Mouse (Mus musculus) liver, postnatal 0 days (tissue): ENCODE results near the gene Krt28. TPM values are rescaled to one million over a fixed set of nuclear protein-coding genes. Genes with fewer than 3 reads are reported as not detected.

ENCODE experiments used
- ATAC-seq: fragments of 200-750 bp; cut with Nextera tagmentation; 2 replicates; pipeline ENCODE4 v1.8.0; 2017; ENCODE audit warnings: mild to moderate bottlenecking, moderate library complexity
- DNase-seq: peaks from one replicate; pipeline ENCODE4 v3.0.0-alpha.2; 2016
- H3K27ac ChIP-seq: fragments of 300-500 bp; sonication (generic); 2 replicates; pipeline ENCODE4 v1.5.1; 2014; ENCODE audit warnings: antibody characterized with exemption, moderate library complexity, mild to moderate bottlenecking, low read depth
- H3K27me3 ChIP-seq: fragments of 300-500 bp; sonication (generic); 2 replicates; pipeline ENCODE4 v1.6.1; 2014; ENCODE audit warnings: low read length, control low read depth, mixed read lengths; ENCODE audit not compliant: insufficient read depth
- H3K36me3 ChIP-seq: fragments of 300-500 bp; sonication (generic); replicated peaks from 2 replicates; pipeline ENCODE4 v1.6.1; 2014; ENCODE audit warnings: mild to moderate bottlenecking, control low read depth, low read length, moderate library complexity, mixed read lengths; ENCODE audit not compliant: insufficient read depth
- H3K4me1 ChIP-seq: fragments of 300-500 bp; sonication (generic); 2 replicates; pipeline ENCODE4 v1.6.1; 2014; ENCODE audit warnings: antibody characterized with exemption, mild to moderate bottlenecking, control low read depth; ENCODE audit not compliant: insufficient read depth
- H3K4me2 ChIP-seq: fragments of 300-500 bp; sonication (generic); 2 replicates; pipeline ENCODE4 v1.6.1; 2014; ENCODE audit warnings: low read depth, mild to moderate bottlenecking, low read length, moderate library complexity, mixed read lengths
- H3K4me3 ChIP-seq: fragments of 300-500 bp; sonication (generic); 2 replicates; pipeline ENCODE4 v1.5.1; 2014; ENCODE audit warnings: low read depth, low read length
- H3K9ac ChIP-seq: fragments of 300-500 bp; sonication (generic); replicated peaks from 2 replicates; pipeline ENCODE4 v1.6.1; 2014; ENCODE audit warnings: mild to moderate bottlenecking, moderate library complexity
- H3K9me3 ChIP-seq: fragments of 300-500 bp; sonication (generic); 2 replicates; pipeline ENCODE4 v1.6.1; 2016; ENCODE audit warnings: mild to moderate bottlenecking, control low read depth, low read length, mixed read lengths
- CTCF ChIP-seq: sonication (generic); IDR thresholded peaks from 2 replicates; pipeline ENCODE4 v1.5.1; 2016; ENCODE audit warnings: antibody characterized with exemption, low read depth
- EP300 ChIP-seq: IDR thresholded peaks from 2 replicates; pipeline ENCODE4 v1.6.1; 2016; ENCODE audit warnings: antibody characterized with exemption, low read depth, mild to moderate bottlenecking
- WGBS: fragments of 180-500 bp; shearing (Covaris S2); extraction: QIAGEN DNeasy Blood & Tissue Kit; methylation state at CpG from one replicate; pipeline ENCODE4 v1.1.7; 2014; ENCODE audit not compliant: insufficient replicate concordance; 5-methylcytosine and 5-hydroxymethylcytosine counted together
- polyA plus RNA-seq: library from polyadenylated mRNA; unstranded; fragments of >200 nt; fragmentation: Nextera tagmentation; extraction: Ambion mirVana; gene quantifications from 2 replicates; pipeline ENCODE4 v1.2.1, GENCODE M21; 2015

The Krt28 gene
- not detected in 2 replicates for polyA plus RNA-seq

- Histone ChIP-seq H3K27me3 (no peaks in the 10 kb centered on the region), H3K9me3 (no peaks in the 10 kb centered on the region), H3K27ac (no peak within 1 kb of the TSS), H3K4me2 (no peak within 1 kb of the TSS), H3K4me1 (no peaks in the 10 kb centered on the region), H3K9ac (no peak within 1 kb of the TSS), H3K4me3 (no peak within 1 kb of the TSS), H3K36me3 (no peaks in the 10 kb centered on the region)
- DNase-seq (no peak), ATAC-seq (no peak)
- WGBS, result 79% methylated on average over 13 of the region's 13 CpGs
- no peak for TF ChIP-seq EP300
- no peak for TF ChIP-seq CTCF
These were observed at the start of gene Krt28 for GRCm38 (mm10) chr11:99374803-99375202. TSS of gene Krt28 (minus strand) at chr11:99374903.

GRCm38 (mm10) chr11:99422159-99422558 lies 47.5 kb upstream of the Krt28 start, which contains the start of gene Krt12:
TSS of gene Krt12 (minus strand) at chr11:99422259.
- WGBS, result 81% methylated on average over 10 of the region's 10 CpGs
- TF ChIP-seq CTCF (no peak), EP300 (no peak)
- H3K9me3 ChIP-seq, result no peaks in the 10 kb centered on the region
- H3K4me1 ChIP-seq, result no peaks in the 10 kb centered on the region
- H3K9ac ChIP-seq, result no peak within 1 kb of the TSS
- no peak within 1 kb of the TSS for H3K4me3 ChIP-seq
- no peak for ATAC-seq
- H3K36me3 ChIP-seq, result no peaks in the 10 kb centered on the region
- no peaks in the 10 kb centered on the region for H3K27me3 ChIP-seq
- no peak for DNase-seq
- no peak within 1 kb of the TSS for H3K27ac ChIP-seq
- no peak within 1 kb of the TSS for H3K4me2 ChIP-seq

GRCm38 (mm10) chr11:99420586-99420985 lies 45.9 kb upstream of the Krt28 start:
- TF ChIP-seq CTCF (no peak), EP300 (no peak)
- H3K36me3 ChIP-seq, result no peaks in the 10 kb centered on the region
- DNase-seq, result no peak
- WGBS, result 35% methylated on average over 10 of the region's 10 CpGs
- no peaks in the 10 kb centered on the region for H3K27me3 ChIP-seq
- H3K9ac ChIP-seq, result no peak overlapping the region
- no peaks in the 10 kb centered on the region for H3K9me3 ChIP-seq
- H3K27ac ChIP-seq, result no peak overlapping the region
- H3K4me3 ChIP-seq, result no peak overlapping the region
- H3K4me1 ChIP-seq, result no peaks in the 10 kb centered on the region
- no peak for ATAC-seq
- no peak overlapping the region for H3K4me2 ChIP-seq

- Histone ChIP-seq H3K4me1 (no peaks in the 10 kb centered on the region), H3K4me2 (no peak overlapping the region), H3K27me3 (no peaks in the 10 kb centered on the region), H3K9me3 (no peaks in the 10 kb centered on the region), H3K27ac (no peak overlapping the region), H3K9ac (no peak overlapping the region), H3K4me3 (no peak overlapping the region), H3K36me3 (no peaks in the 10 kb centered on the region)
- ATAC-seq (no peak), DNase-seq (no peak)
- 65% methylated on average over 16 of the region's 16 CpGs for WGBS
- TF ChIP-seq EP300, result no peak
- no peak for TF ChIP-seq CTCF
These were observed 43.1 kb upstream of the Krt28 start for GRCm38 (mm10) chr11:99417819-99418218.

- Histone ChIP-seq H3K27ac (no peak overlapping the region), H3K9ac (no peak overlapping the region), H3K36me3 (no peaks in the 10 kb centered on the region), H3K4me2 (no peak overlapping the region), H3K4me3 (no peak overlapping the region), H3K4me1 (no peaks in the 10 kb centered on the region), H3K9me3 (no peaks in the 10 kb centered on the region), H3K27me3 (no peaks in the 10 kb centered on the region)
- ATAC-seq, result no peak
- WGBS, result 80% methylated on average over 13 of the region's 13 CpGs
- no peak for DNase-seq
- TF ChIP-seq EP300, result no peak
- TF ChIP-seq CTCF, result no peak
These were observed 42.2 kb upstream of the Krt28 start for GRCm38 (mm10) chr11:99416902-99417301.

- TF ChIP-seq CTCF, result no peak
- no peak for TF ChIP-seq EP300
- no peak overlapping the region for H3K4me2 ChIP-seq
- H3K9me3 ChIP-seq, result no peaks in the 10 kb centered on the region
- H3K4me1 ChIP-seq, result no peaks in the 10 kb centered on the region
- 81% methylated on average over 13 of the region's 13 CpGs for WGBS
- no peaks in the 10 kb centered on the region for H3K36me3 ChIP-seq
- H3K27me3 ChIP-seq, result no peaks in the 10 kb centered on the region
- H3K4me3 ChIP-seq, result no peak overlapping the region
- no peak overlapping the region for H3K9ac ChIP-seq
- DNase-seq (no peak), ATAC-seq (no peak)
- H3K27ac ChIP-seq, result no peak overlapping the region
These were observed 39.9 kb upstream of the Krt28 start for GRCm38 (mm10) chr11:99414463-99415147.

GRCm38 (mm10) chr11:99413247-99413646 lies 38.5 kb upstream of the Krt28 start:
- no peaks in the 10 kb centered on the region for H3K36me3 ChIP-seq
- no peak for ATAC-seq
- no peaks in the 10 kb centered on the region for H3K9me3 ChIP-seq
- TF ChIP-seq EP300, result no peak
- peak; percentile 79 for TF ChIP-seq CTCF
- H3K4me2 ChIP-seq, result no peak overlapping the region
- H3K4me3 ChIP-seq, result no peak overlapping the region
- peak; percentile 46 for DNase-seq
- H3K27me3 ChIP-seq, result no peaks in the 10 kb centered on the region
- no peaks in the 10 kb centered on the region for H3K4me1 ChIP-seq
- no peak overlapping the region for H3K9ac ChIP-seq
- H3K27ac ChIP-seq, result no peak overlapping the region
- 17% methylated on average over 6 of the region's 6 CpGs for WGBS
